Mouse (Mus musculus) urinary bladder, postnatal 10 days (tissue): Measurements from ENCODE around the gene Rgp1.
"Not testable (repeated sequence)": the region's sequence is repeated elsewhere in the genome, so short reads cannot be mapped to it uniquely, and the experiment has no call there.

ENCODE experiments used
- DNase-seq: peaks from one replicate; pipeline ENCODE4 v3.0.0; 2022; ENCODE audit warnings: low spot score

Rgp1 gene

DNA sequence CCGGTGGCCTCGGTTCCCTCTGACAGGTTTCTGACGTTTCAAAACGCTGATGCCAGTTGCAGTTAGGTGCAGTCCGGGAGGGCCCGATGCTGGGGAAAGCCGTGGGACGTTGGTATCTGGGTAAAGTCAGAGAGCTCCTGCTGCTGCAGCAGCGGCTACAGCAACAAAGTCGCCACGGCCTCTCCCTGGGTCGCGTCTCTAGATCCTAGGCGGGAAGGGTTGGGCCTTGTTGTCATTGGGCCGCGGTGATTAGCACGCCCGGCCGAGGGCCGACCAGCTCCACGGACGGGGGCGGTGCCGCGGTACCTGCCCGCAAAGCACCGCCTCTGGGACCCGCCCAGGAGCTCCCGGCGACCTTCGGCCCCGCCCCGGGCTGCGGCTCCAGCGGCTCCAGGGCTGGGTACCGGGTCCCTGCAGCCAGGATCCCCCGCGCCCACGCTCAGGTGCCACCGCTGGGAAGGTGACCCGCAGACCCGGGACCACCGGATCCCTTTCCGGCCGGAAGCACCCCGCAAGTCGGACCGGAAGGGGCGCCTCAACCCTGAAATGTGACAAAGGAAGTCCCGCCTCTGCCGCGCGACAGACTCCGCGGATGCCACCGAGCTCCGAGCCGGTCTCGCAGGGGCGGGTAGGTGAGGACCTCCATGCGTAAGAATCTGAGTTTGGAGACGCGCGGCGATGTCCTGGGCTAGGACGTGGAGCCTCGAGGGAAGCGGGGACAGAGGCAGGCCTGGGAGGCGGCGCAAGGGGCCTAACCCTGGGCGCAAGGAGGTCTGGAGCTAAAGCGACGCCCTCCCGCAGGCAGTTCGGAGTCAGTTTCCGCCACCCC, at the start of gene Rgp1, which contains the start of gene Gba2:
Gene Rgp1 (plus strand): TSS at position 340 of the 829 bp plus-strand sequence.
Gene Gba2 (minus strand): TSS at position 498 of the 829 bp plus-strand sequence.
- DNase-seq, result peak; percentile 46

GRCm38 (mm10) chr4:43530081-43530501, 48.4 kb upstream of the Rgp1 start:
- no peak for DNase-seq

DNA sequence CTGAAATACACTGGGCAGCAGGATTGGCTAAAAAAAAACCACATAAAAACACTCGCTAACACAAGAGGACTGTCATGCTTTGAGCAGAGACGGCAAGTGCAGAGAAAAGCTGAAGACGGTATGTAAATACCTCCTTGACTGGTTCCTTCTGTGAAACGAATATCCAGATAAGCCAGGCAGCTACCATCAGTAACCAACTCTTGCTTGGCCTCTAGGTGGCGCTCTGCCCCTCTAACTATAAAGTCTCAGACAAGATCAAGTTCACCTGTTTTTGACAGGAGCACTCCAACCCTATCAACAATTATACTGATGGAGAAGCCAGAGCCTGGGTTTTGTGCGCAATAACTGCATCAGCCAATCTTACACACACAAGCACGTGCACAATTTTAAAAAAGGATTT, 47.9 kb upstream of the Rgp1 start:
- DNase-seq, result no peak

GRCm38 (mm10) chr4:43533270-43533669, 45.2 kb upstream of the Rgp1 start:
- DNase-seq, result no peak

- DNase-seq, result no peak
These were observed 42.9 kb upstream of the Rgp1 start for GRCm38 (mm10) chr4:43535628-43536027.

DNA sequence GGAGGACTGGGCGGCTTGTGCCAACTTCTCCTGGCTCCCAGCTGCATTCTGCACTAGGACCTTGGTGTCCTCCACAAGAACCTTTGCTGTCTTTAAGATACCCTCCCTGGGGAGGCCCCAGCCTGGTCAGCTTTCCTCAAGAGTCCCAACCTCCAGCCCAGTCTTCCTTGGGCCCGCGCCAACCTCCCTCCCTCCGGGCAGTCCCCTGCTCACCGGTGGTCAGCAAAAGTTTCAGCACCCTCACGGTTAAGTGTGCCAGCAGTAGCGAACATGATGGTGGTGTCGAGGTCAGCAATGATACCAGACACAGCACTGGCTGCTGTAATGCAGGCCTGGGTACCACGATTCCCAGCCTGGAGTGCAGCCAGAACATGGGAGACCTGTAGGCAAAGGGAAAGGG, 42.5 kb upstream of the Rgp1 start:
- no peak for DNase-seq

- DNase-seq, result no peak
These were observed 36.5 kb upstream of the Rgp1 start for GRCm38 (mm10) chr4:43542044-43542443.

DNA sequence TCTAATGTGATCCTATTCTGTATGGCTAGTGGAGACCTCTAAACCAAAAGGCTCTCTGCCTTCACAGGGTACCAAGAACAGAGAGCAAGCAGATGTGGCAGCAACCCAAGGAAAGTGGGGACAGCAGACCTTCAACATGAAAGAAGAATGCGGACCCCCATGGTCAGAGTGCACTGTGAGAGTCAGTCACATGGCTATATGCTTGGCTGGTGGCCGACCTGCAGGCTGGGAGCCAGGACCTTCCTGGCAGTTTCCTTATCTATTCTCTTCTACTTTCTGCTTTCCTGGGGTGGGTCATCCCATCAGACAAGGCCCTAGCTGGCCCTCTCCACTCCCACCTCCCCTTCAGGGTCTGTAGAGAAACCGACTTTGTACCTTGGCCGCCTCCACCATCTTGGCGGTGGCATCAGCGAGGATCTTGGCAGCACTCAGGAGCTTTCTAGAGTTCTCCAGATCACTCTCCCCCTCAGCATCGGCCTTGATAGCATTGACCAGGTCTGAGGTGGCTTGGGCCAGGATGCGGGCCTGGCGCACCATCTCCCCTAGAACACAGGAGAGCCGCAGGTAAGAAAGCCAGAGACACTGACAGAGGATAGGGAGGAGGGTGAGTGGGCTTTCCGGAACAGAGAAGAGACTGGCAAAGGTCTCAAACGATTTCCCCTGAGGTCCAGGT, 32.0 kb upstream of the Rgp1 start:
- DNase-seq, result no peak

- no peak for DNase-seq
These were observed 31.4 kb upstream of the Rgp1 start for GRCm38 (mm10) chr4:43547160-43547559.

DNA sequence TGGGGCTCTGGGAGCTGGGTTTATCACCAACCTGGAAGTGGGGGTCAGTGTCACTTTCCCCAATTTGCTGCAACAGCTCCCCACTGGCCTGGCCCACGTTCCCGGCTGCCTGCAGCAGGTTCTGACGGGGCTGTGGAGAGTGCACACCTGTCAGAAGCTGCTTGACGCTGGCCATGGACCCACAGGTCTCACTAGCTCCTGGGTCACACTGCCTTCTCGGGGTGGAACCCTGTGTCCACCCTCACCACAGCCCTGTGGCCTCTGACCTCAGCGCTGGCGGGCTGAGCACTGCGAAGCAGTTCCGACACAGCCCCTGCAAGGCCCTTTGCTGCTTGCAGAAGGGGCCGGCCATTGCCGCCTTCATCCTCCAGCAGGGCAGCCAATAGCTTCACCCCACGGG, 29.5 kb upstream of the Rgp1 start:
- no peak for DNase-seq

DNA sequence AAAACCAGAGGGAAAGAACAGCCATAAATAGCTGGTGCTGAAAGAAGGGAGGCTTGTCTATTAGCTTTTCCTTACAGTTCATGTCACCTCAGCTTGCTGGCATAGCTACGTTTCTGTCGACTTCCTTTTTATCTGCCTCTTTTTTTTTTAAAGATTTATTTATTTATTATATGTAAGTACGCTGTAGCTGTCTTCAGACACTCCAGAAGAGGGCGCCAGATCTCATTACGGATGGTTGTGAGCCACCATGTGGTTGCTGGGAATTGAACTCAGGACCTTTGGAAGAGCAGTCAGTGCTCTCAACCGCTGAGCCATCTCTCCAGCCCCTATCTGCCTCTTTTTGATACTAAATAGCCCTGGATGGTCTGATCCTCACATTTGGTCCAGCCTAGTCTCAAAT, 26.7 kb upstream of the Rgp1 start:
- not testable (repeated sequence) for DNase-seq

- no peak for DNase-seq
These were observed 26.1 kb upstream of the Rgp1 start for GRCm38 (mm10) chr4:43552437-43552836.

GRCm38 (mm10) chr4:43553891-43554290, 24.6 kb upstream of the Rgp1 start:
- no peak for DNase-seq

DNA sequence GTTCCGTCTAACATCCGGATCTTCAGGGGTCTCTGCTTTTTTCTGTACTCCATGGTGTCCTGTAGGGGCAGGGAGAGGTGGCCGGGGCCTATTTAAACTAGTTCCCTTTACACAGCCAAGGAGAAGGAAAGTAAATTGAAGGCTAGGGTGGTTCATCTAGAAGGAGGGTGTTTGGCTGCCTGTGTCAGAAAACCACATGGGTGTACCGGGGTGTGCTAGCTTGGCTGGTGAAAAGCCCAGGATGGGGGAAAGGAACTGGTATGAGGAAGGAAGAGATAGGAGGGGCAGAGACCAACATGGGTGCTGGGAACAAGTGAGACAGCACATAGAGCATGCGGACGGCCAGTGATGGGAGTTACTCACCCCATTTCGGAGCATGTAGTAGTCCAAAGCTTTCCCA, 22.6 kb upstream of the Rgp1 start:
- no peak for DNase-seq

- DNase-seq, result no peak
These were observed 20.4 kb upstream of the Rgp1 start for GRCm38 (mm10) chr4:43558028-43558630.

GRCm38 (mm10) chr4:43558631-43559356, 19.7 kb upstream of the Rgp1 start:
- DNase-seq, result peak; percentile 39

- no peak for DNase-seq
These were observed 18.8 kb upstream of the Rgp1 start for GRCm38 (mm10) chr4:43559519-43560242.

- no peak for DNase-seq
These were observed 18.3 kb upstream of the Rgp1 start for GRCm38 (mm10) chr4:43560243-43560611.

DNA sequence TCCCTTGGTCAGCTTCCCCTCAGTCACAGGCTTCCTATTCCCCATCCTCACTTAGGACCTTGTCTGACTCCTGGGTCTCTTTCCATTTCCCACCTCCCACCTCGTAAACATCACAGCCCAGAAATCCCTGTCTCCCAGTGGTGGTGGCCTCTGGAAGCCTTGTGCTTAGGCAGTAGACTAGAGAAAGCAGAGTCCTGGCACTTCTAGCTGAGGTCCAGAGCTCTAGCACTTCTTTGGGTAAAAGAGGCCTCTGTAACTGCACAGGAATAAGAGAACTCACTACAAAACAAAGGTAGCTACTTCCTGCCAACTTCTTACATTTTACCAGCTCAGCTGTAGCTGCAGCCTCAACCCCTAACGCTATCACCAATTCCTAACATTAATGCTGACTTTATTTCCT, 17.5 kb upstream of the Rgp1 start:
- no peak for DNase-seq

DNA sequence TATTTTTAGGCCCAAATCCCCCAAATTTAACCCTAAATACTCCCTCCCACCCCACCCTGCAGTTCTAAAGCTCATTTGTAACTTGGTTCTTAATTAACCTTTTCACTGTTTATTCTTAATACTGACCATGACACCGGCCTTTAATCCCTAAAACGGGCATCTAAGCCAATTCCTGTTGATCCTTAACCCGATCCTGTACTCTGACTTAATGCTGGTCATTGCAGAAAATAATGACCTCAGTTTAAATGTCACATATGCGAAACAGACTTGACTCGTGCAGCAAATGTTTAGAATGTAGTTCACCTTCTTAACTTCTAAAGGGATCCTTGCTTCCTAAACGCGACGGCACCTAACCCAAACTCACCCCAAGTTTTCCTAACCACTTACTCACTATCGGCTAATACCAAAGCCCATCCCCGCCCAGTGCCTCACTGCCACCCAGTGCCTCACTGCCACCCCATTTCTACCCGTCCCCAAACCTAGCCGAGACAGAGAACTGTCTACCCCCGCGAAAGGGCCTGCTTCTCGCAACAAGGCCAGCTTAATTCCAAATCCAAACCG, 17.0 kb upstream of the Rgp1 start:
- DNase-seq, result no peak

DNA sequence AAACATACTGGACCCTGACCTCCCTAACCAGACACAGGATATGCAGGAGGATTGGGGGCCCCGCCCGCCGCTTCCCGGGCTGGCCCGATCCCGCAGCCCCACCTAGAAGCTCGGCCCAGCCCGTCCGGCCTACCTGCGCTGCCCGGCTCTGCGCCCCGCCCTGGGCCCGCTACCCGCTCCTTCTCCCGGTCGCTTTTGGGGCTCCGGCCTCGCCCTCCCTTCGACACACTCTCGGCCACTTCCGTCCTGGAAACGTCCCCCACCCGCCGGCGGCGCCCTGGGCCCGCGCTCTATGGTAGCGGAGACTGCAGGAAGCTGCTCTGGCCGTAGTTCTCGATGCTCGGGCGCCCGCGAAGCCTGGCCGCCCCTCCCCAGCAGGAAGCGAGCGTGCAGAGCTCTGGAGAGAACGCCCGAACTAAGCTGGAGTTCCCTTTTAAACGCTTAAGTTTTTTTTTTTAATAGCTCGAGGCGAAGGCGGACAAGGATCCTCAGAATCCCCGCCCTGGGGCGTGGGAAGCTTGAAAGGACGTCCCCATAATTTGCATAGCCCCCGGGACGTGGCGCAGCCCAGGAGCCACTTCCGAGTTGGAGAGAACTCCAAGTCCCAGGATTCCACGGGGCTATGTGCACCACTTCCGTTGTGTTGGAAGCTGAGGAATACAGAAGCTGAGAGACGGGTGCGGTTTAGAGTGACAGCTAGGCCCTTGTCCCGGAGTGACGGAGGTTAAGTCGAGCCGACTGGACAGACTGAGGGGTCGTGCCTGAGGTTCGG, 16.3 kb upstream of the Rgp1 start, which contains the start of the genes Creb3 and Tln1:
Gene Creb3 (plus strand): TSS at position 336 of the 772 bp plus-strand sequence.
Gene Tln1 (minus strand): TSS at position 695 of the 772 bp plus-strand sequence.
- peak; percentile 64 for DNase-seq
